Mouse (Mus musculus) right cerebral cortex, postnatal 36 days (tissue): Measurements from ENCODE around the gene Trmt1.

ENCODE experiments used
- DNase-seq, 2 experiments: peaks; one replicate each; pipeline ENCODE4 v3.0.0; 2022; ENCODE audit warnings: low spot score in 2 of 2, mixed read lengths in 1 of 2

The Trmt1 gene

DNA sequence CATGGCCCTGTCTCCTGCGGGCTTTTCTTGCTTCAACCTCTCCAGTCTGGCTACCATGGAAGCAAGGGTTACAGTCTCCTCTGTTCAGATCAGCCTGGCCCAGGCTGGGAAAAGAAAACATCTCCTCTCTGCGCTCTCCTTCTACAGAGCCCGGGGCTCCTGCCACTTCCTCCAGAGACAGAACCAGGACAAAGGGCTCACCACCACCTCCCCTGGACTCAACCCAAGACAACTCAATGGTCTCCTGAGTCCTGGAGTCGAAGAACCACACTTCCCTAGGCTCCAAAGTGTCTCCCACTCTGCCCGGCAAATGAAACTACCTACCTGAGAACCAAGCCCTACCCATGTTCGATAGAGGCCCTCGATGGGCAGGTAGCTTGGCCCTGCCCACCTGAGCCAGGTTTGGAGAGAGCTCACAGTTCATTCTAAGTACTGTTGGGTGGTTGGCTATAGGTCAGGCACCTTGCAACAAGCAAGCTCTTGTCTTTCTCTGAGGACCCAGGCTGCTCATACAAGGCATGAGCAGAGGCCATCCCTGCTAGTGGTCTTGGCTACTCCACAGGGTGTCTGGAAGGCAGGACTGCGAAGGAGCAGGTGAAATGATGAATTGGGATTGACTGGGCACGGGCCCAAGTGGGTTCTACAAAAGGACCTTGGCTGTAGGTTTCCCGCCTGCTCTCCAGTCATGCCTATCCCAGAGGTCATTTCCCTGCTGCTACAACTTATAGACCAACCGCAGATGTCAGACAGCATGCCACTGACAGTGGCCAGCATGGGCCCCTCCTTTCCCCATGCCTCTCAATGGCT lies 45.5 kb downstream of the Trmt1 start:
- no peak for DNase-seq

DNA sequence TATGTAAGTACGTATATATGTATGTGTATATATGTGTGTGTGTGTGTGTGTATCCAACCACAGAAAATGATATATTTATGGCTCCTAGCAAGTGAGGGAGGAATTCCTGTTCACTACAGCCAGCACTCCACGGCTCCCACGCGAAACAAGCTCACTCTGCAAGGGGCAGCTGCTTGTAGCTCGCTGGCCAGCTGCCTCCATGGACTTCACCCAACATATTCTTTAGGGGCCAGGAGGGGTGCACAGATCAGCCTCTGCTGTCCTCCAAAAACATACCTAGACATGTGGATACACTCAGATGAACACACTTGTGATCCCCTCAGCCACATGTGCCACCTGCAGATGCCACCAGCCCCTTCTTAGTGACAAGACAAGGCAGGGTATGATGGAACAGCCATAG lies 46.4 kb downstream of the Trmt1 start:
- no peak for DNase-seq

DNA sequence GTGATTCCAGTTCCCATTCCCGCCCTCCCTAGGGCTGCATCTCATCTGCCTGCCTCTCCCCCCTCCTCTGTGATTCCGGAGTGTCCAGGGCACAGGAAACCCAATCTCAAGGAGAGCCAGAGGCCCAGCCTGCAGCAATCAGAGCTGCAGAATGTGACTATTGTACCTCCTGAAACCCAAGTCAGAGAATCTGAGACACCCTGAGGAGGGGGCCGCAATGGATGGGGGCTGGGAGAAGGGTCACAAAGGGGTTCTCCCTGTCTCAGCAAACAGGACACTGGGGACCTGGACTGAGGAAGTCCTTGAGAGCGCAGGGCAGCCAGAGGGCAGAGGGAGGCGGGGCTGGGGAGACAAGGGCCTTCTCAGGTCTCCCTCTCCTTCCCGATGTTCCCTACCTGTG lies 46.9 kb downstream of the Trmt1 start:
- DNase-seq = no peak

DNA sequence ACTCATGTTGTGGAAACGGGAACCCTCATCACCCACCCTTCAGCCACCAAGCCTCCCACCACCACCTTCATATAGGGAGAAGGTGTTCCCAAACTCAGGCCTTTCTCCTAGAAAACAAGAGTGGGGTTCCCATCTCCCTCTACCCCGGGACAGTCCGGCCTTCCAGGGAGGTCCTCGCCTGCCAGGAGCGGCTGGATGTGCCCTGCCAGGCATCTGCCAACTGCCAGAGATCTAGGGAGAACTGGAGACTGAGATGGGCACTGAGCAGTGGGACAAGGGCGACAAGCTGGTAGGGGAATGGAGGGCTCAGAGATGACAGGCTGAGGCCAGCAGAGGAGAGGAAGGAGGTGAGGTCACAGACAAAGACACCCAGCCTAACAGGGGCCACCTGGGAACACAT lies 47.9 kb downstream of the Trmt1 start:
- no peak for DNase-seq

DNA sequence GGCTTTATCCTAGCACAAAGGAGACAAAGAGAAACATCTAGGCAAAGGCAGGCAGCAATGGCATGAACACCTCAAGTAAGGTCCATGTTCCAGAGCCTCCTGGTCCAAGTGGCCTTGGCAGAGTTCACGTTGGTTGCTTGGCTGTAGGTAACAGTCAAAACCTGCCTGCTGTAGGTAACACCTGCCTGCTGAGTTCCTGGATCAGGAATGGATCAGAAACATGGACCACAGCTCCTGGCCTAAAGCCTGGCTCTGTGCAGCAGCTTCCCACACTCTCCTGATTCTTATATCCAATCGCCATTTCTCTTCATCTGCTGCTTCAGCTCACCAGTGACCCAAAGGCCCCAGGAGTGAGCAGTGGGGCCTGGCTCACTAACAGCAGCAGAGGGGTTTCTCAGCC lies 48.6 kb downstream of the Trmt1 start:
- no peak for DNase-seq

DNA sequence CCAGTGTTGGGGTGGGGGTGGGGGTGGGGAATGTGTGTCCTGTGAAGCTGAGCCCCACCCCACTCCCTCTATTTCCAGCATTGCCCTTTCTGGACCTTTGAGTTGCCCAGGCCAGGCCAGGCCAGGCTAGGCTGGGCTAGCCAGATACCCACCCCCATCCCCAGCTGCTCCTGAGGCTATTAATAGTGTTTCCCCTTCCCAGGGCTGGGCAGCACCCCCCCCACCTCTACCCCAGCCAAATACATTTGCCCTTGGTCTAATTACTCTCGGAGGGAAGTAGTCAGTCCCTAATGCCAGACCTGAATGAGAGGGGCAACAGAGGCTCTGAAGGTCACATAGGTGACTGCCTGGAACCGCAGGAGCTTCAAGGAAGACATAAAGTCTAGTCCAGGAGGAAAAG lies 49.5 kb downstream of the Trmt1 start:
- DNase-seq = no peak

DNA sequence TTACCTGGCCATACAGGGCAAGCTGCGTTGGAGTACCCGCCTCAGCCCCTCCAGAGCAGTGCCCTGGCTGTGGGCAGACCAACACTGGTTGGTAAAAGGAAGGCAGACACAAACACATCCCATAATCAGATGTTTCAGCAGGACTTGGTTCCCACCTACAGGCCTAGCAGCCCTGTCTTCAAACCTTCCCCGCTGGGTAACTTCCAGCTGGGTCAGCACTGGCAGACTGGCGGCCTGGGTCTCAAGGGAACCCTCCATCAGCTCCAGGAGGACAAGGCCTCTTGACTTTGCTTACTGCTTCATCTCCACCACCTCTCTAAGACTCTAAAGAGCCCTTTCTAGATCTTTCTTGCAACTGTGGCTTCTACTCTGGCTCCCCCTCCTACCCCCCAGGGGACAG lies 50.4 kb downstream of the Trmt1 start:
- DNase-seq = no peak

DNA sequence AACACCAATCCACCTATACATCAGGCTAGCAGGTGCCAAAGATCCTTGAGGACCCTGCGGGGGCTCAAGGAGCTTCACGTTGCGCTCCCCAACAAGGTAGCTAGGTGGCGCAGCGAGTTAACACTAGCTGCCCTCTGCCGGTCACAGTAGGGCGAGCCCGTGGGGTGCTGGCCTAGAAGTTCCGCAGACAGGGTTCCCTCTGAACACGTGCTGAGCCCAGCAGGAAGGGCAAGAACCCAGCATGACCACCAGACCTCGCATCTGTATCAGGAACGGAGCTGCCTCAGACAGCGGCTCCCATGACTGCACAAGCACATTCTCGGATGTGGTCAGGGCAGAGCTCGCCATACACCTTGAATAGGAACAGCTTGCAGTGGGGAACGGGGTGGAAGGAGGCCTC lies 51.5 kb downstream of the Trmt1 start:
- peak; percentile 59 to 60 for DNase-seq

DNA sequence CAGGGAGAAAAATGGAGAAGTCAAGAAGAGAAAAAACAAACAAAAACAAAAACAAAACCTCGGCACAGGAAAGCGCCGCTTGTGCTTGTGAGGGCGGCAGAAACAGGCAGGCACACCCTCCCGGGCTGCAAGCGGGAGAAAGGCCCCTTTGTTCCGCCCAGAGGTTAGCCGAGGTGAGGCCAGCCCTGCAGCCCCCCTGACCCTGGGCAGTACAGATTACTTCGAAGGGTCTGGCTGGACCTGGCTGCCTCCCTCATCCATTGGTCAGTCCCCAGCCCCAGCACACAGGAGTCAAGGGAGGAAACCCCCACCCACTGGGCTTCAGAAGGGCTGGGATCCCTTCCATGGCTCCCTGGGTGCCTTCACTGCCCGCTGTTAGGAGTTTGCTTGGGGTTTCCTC lies 52.2 kb downstream of the Trmt1 start:
- DNase-seq = no peak

DNA sequence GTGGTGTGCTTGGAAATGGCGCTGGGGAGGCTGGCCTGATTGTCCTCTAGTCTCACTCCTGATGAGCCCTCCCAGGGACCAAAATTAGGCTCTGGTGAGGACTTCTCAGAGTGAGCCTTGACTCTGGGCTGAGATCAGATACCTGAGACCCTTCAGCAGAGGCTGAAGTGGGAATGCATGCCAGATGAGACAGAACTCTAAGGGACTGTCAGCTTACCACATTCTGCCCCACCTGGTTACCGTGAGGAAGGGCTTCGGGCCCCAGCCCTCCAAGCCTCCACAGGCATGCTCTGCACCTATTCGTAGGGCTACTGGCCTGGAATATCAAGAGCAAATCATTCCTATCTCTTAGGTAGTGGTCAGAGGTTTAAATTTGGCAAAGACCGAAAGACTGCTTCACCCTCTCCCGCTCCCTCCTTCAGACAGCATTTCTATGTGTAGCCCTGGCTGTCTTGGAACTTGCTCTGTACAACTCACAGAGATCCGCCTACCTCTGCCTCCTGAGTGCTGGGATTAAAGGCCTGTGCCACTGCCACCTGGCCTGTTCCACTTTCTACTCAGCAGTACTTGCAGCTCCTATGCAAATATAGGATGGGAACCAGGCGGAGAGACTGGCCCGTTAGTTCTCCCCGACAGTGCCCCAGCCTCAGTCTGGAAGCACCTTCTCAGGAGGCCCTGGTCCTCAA lies 52.8 kb downstream of the Trmt1 start:
- DNase-seq = no peak

DNA sequence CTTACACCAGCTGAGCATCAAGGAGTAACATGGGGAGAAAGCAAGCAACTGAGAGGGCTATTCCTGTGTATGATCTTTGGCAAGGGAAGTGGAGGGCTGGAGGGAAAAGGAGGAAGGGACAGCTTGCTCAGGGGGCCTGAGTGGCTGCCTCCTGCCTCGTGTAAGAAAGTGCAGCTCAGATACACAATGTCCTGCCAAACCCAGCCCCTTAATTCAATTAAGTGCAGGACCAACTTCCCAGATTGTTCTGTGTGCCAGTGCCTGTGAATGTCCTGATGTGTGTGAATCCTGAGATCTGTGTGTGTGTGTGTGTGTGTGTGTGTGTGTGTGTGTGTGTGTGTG lies 53.3 kb downstream of the Trmt1 start:
- DNase-seq = no peak

DNA sequence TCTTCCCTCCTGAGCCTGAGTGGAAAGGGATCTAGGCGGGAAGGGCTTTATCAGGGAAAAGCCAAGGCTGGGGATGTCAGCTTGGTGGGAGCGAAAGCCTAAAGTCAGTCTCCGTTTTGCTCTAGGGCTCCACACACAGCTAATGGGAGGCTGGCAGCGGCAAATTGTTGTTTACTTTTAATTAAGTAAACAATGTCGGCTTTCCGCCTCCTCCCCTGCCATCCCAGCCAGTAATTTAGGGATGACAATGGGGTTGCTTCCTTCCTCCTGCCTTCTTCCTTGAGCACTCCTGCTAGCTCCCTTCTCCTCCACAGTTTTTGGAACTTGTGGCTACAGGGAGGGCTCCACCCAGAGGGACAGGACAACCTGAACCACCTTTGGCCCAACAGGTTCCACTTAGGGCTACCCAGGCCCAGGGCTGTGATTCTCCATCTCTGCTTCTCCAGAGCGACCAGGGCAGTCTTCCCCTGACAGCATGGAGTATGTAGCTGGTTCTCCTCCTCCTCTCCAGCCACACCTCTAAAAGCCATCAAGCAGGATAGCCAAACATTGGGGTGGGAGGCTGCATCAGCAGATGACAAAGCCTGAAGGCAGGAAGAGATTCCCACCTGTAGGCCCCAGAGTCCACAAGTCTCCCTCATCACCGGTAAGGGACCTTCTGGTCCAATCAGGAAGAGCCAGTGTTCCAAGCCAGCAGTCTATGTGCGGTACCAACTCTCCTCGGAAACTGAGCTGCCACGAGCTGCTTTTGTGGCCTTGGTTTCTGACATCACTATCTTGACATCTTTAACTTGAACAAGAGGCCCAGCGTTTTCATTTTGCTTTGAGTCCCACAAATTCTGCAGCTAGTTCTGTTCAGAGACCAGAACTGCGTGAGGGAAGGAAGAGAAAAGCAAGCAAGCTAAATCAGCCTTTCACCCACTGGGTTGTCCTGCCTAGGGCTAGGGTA lies 55.1 kb downstream of the Trmt1 start:
- DNase-seq = no peak

DNA sequence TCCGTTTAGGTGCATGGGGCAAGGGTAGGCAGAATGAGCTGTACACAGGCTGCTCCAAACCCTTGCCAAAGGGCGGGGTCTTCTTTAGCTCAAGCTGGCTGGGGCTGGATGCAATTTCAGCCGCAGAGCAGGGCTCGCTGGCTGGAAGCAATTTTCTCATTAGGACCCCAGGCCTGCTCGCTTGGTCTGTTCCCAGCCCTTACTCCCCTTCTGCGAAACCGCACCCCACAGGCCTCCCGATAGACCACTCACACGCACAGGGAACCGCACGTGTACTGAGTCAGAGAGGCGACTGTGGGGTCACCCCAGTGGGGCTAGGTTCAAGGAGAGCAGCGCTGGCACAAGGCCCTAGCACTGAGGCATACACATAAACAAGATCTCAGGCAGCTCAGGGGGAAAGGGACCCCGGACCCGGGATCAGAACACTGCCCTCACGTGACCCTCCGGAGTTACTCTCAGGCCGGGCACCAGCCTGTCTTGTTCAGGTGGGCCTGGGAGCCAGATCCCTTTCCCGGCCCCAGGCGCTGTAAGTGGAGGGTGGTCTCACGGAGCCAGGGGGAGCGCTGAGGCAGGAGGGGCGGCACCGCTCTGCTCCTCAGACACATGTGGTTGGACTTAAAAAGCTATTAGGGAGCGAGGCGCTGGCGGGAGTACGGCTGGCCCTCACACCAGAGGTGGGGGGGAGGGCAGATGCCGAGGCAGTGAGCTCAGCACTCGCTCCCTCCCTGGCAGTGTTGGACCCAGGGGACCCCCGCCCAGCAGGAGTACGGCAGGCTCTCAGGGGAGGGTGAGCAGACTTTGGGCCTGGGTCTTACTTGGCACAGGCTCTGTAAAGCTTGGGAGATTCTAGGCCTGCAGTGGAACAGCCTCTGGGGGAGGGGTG lies 56.3 kb downstream of the Trmt1 start:
- DNase-seq = no peak

DNA sequence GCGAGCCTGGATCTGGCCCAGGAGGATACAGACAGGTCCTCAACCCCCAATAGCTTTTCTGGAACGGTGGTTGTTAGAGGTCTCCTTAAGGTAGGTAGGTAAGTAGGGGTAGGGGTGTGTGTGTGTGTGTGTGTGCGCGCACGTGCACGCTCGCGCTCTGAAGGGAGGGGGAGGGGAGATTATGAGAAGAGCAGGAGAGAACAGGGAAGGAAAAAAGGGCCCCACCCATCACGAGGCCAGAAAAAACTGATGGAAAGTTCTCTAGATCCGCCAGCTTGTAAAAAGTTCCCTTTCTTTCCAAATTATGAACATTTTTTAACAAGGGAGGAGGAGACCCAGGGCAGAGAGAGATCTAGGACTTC lies 56.9 kb downstream of the Trmt1 start:
- no peak for DNase-seq

DNA sequence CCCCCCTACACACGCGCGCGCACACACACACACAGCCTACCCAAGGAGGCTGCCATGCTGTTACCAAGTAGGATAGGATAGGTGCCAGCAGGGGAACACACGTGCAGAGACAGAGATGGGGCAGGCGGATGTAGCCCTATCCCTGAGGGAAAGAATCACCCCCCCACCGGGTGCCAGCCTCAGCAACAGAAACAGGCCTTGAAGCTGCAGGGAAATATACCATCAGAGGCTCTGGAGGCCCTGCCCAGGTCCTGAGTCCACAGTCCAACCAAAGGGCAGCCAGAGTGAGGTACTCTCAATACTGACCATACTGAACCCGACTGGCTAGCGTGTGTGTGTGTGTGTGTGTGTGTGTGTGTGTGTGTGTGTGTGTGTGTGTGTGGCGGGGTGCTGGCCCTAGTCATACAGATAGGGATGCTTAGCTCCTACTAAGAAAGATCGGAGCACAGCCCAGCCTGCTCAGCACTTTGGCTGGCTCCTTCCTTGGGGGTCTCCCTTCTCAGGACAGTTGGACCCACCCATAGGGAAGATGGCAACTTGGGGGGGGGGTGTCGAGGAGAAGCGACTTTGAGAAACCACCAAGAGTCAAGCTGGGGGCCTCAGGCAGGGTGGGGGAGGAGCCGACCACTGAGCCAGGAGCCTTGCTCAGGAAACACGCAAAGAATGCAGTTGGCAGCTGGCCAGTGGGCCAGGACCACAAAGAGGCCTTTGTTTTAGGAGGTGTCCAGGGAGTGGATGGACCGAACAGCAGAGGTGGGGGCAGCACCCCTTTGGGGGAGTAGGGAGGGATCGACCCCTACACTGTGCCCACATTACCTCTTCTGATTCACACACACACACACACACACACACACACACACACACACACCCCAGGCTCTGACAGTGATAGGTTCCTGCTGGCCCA lies 57.7 kb downstream of the Trmt1 start:
- no peak for DNase-seq

DNA sequence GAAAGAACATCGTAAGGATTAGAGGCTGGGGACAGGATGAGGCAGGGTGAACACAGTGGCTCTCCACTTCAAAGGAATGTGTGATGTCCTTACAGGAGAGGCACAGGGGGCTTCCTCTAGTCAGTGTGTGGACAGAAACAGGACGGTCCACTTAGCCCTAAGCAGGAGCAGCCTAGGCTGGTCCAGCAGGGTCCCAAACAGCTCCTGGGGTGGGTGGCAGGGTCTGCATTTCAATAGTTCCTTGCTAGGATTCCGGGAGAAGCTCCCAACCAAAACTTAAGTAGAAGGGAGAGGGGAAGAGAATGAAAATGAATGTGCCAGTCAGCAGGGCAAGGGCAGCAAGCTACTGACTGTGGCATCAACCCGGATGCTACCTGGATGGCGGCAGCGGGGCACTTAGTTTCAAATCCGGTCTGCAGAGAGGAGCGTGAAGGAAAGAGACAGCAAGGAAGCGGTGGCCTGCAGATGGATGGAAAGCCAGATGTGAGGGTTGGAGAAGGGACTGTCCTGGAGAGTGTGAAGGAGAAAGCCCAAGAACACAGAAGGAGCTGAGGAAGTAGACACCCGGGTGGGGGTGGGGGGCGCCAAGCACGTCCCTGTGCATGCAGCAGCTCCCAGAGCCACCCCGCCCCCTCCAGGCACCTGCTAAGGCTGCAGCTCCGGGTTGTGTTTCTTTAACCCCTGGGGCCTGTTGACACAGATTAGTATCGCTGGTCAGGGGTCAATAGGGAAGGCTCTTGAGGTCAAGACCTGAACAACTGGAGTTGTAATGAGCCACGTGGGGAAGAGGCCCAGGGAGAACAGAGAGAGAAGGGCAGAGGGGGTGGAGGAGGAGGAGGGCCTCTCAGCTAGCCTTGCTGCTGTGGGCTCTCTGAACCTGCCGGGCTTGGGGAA lies 59.2 kb downstream of the Trmt1 start:
- no peak for DNase-seq
